Mouse (Mus musculus): ENCODE data around the gene Ptgfrn.

DNA sequence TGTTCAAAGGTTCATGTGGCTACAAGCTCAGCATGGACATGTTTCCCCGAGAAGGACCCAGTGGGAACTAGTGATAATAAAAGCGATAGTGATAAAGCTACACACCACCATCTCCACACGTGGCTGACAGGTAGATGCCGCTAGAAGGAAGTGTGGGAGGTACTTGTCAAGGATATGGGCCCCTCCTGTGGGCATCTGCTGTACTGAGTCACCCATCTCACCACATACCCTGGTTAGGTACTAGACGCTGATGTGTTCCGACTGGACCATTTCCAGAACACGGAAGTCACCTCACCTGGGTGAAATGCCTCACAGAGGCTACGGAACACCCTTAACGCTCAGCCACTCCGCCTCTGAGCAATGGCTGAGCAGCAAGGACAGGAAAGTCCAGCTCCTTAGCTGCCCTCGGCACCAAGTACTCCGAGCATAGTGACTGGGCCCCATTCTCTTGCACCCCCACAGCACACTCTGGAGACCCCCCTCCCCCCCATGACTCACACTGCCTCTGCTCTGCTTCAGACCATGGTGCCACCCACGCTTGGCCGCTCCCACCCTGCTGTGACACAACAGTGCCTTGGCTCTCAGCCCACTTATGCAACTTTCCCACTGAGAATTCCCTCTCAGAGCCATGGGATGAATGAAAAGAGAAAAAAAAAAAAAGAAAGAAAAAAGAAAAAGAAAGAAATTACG lies 62.3 kb downstream of the Ptgfrn start:
- TF ChIP-seq CTCF (IDR thresholded peaks at IDR 0.05; ENCODE audit: borderline replicate concordance, insufficient read depth, low read length) (no peak), POLR2A (IDR thresholded peaks at IDR 0.05; ENCODE audit: low read depth, low read length) (no peak)

Measured in embryonic fibroblast, embryonic 13.5 days (primary cell).